ENCODE assay signal across 21 mouse cellular contexts in the genomic region with DNA sequence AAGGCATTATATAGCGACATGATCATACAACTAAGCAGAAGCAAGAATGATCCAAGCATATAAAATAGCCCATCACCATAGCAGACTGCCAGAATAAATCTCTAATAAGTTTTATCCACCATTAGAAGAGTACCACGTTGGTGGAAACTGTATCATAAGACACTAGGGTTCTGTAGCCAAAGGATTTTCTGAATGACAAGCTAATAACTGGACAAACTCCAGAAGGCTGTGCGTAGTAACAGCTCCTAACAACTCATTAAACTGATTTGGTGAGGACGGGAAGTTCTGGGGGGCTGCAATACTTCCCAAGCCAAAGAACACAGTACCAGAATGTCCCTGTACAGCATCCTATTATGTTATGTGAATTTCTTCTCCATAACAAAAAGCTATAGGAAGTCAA. TPM values are rescaled to one million over a fixed set of nuclear protein-coding genes. Genes with fewer than 3 reads are reported as not detected.
DNase-seq lines count a peak whose midpoint lies in the region; ATAC-seq and TF ChIP-seq lines count a peak whose summit lies in the region.
"Had no signal": no experiment of that assay in that cellular context is flagged by ENCODE, and none has a peak within 500 bp of the region (broad histone marks: within the 10 kb centered on the region; RNA-seq: fewer than 3 reads in every experiment).

No protein-coding gene starts in this region.

- H3K4me2 ChIP-seq in kidney, embryonic 14.5 days (replicated peaks; ENCODE audit: low read depth, low read length) = no peak overlapping the region
- no peak overlapping the region for H3K4me2 ChIP-seq in kidney, embryonic 16.5 days (replicated peaks; ENCODE audit: low read depth, low read length)
- H3K4me2 ChIP-seq: embryonic facial prominence, embryonic 12.5 days; forebrain, embryonic 13.5 days; forebrain, embryonic 15.5 days had no signal

- TF ChIP-seq CTCF in kidney, adult 2 months (conservative IDR thresholded peaks at IDR 0.05; ENCODE audit: insufficient read depth, insufficient read length, low read depth, low read length) = no peak
- no peak for TF ChIP-seq CTCF in thymus, adult 2 months (IDR thresholded peaks at IDR 0.05; ENCODE audit: borderline replicate concordance, control insufficient read depth, extremely low read depth, insufficient read depth, low read length, poor library complexity)

- H3K9ac ChIP-seq in kidney, embryonic 14.5 days (ENCODE audit: low read depth, low read length) = no peak overlapping the region
- H3K9ac ChIP-seq in kidney, embryonic 16.5 days (replicated peaks; ENCODE audit: low read length) = no peak overlapping the region
- H3K9ac ChIP-seq: embryonic facial prominence, embryonic 12.5 days; forebrain, embryonic 13.5 days; forebrain, embryonic 15.5 days had no signal

- DNase-seq in kidney, adult 2 months = peak; percentile 57
- no peak for DNase-seq in kidney, postnatal 10 days
- DNase-seq in thymus, adult 2 months = no peak
- no peak for DNase-seq in thymus, postnatal 14 days
- DNase-seq: adrenal gland, adult 8-10 months; adrenal gland, postnatal 14 days; adrenal gland, postnatal 36 days; cerebellum, adult 11-12 months; cerebellum, adult 2 months; cerebellum, adult 9-10 months; cerebellum, postnatal 10 days; cerebellum, postnatal 25 days had no signal

- 0 out of 2 replicates have a peak overlapping the region, but pooled peaks have one; percentile 69 for H3K27ac ChIP-seq in kidney, adult 2 months (ENCODE audit: insufficient read depth, low read depth, low read length)
- H3K27ac ChIP-seq in kidney, embryonic 14.5 days (ENCODE audit: low read depth, low read length) = no peak overlapping the region
- peak overlapping the region; percentile 76; the same call in 1 of the 2 replicates for H3K27ac ChIP-seq in kidney, embryonic 16.5 days (ENCODE audit: low read length)
- H3K27ac ChIP-seq in thymus, adult 2 months (ENCODE audit: control insufficient read depth, insufficient read depth, low read length) = peak overlapping the region; percentile 87
- H3K27ac ChIP-seq: embryonic facial prominence, embryonic 10.5 days; embryonic facial prominence, embryonic 12.5 days; forebrain, embryonic 13.5 days; forebrain, embryonic 15.5 days had no signal

- TF ChIP-seq POLR2A in kidney, adult 2 months (IDR thresholded peaks at IDR 0.05; ENCODE audit: low read depth, low read length) = no peak
- no peak for TF ChIP-seq POLR2A in thymus, adult 2 months (IDR thresholded peaks at IDR 0.05; ENCODE audit: control insufficient read depth, extremely low read depth, insufficient read depth, low read length, poor library complexity)

- WGBS in kidney, adult 2 months = 59% methylated on average over 4 of the region's 4 CpGs
- WGBS in kidney, embryonic 14.5 days = 84% methylated on average over 4 of the region's 4 CpGs
- 82% methylated on average over 4 of the region's 4 CpGs for WGBS in kidney, embryonic 16.5 days
- WGBS in thymus, adult 2 months = 91% methylated on average over 4 of the region's 4 CpGs

- peaks cover 46% of the 10 kb centered on the region for H3K4me1 ChIP-seq in kidney, adult 2 months (ENCODE audit: control insufficient read depth, insufficient read depth, low read length)
- H3K4me1 ChIP-seq in kidney, embryonic 14.5 days (ENCODE audit: control insufficient read depth, insufficient read depth, low read length) = peaks cover 7% of the 10 kb centered on the region
- peaks cover 23% of the 10 kb centered on the region for H3K4me1 ChIP-seq in kidney, embryonic 16.5 days (ENCODE audit: insufficient read depth, low read length)
- peaks cover 70% of the 10 kb centered on the region for H3K4me1 ChIP-seq in thymus, adult 2 months (replicated peaks; ENCODE audit: control insufficient read depth, insufficient read depth, low read length)

- no peaks in the 10 kb centered on the region for H3K27me3 ChIP-seq in kidney, adult 2 months (replicated peaks; ENCODE audit: control insufficient read depth, insufficient read depth, low read length)
- no peaks in the 10 kb centered on the region for H3K27me3 ChIP-seq in kidney, embryonic 14.5 days (ENCODE audit: control insufficient read depth, insufficient read depth, low read length)
- no peaks in the 10 kb centered on the region for H3K27me3 ChIP-seq in kidney, embryonic 16.5 days (ENCODE audit: insufficient read depth, low read length)
- no peaks in the 10 kb centered on the region for H3K27me3 ChIP-seq in thymus, adult 2 months (ENCODE audit: control insufficient read depth, insufficient read depth, low read length)
- H3K27me3 ChIP-seq: CH12.LX; embryonic facial prominence, embryonic 12.5 days; forebrain, embryonic 13.5 days; forebrain, embryonic 15.5 days; Patski had no signal

- ATAC-seq in kidney, embryonic 14.5 days (ENCODE audit: low FRiP score, low TSS enrichment) = no peak
- ATAC-seq in kidney, embryonic 16.5 days (ENCODE audit: low FRiP score, low TSS enrichment) = no peak
- ATAC-seq: forebrain, embryonic 13.5 days; forebrain, embryonic 15.5 days; Patski had no signal

- H3K4me3 ChIP-seq in kidney, adult 2 months (ENCODE audit: insufficient read depth, low read depth, low read length) = no peak overlapping the region
- no peak overlapping the region for H3K4me3 ChIP-seq in kidney, embryonic 14.5 days (ENCODE audit: low read length)
- no peak overlapping the region for H3K4me3 ChIP-seq in kidney, embryonic 16.5 days (ENCODE audit: low read length)
- H3K4me3 ChIP-seq in thymus, adult 2 months (ENCODE audit: control insufficient read depth, insufficient read depth, low read length) = no peak overlapping the region
- H3K4me3 ChIP-seq: embryonic facial prominence, embryonic 10.5 days; embryonic facial prominence, embryonic 12.5 days; forebrain, embryonic 13.5 days; forebrain, embryonic 15.5 days had no signal

- no peaks in the 10 kb centered on the region for H3K9me3 ChIP-seq in kidney, embryonic 14.5 days (ENCODE audit: control insufficient read depth, low read length)
- H3K9me3 ChIP-seq in kidney, embryonic 16.5 days (ENCODE audit: low read length) = no peaks in the 10 kb centered on the region
- H3K9me3 ChIP-seq: embryonic facial prominence, embryonic 10.5 days; embryonic facial prominence, embryonic 12.5 days; forebrain, embryonic 13.5 days; forebrain, embryonic 15.5 days; G1E had no signal

- no peaks in the 10 kb centered on the region for H3K36me3 ChIP-seq in kidney, adult 2 months (ENCODE audit: control insufficient read depth, insufficient read depth, low read length)
- H3K36me3 ChIP-seq in kidney, embryonic 14.5 days (ENCODE audit: control insufficient read depth, insufficient read depth, low read length) = no peaks in the 10 kb centered on the region
- no peaks in the 10 kb centered on the region; the same call in 1 of the 2 replicates for H3K36me3 ChIP-seq in kidney, embryonic 16.5 days (ENCODE audit: insufficient read depth, low read length)
- peaks cover 7% of the 10 kb centered on the region for H3K36me3 ChIP-seq in thymus, adult 2 months (ENCODE audit: control insufficient read depth, insufficient read depth, low read length)
- H3K36me3 ChIP-seq: embryonic facial prominence, embryonic 10.5 days; embryonic facial prominence, embryonic 12.5 days; forebrain, embryonic 15.5 days had no signal

RNA-seq across cellular contexts. Expression of a gene that starts 26.8 kb away (rescaled TPM):
- polyA plus RNA-seq in kidney, adult 2 months (2012; rRNA removed) = 87.8 and 93.2 TPM in 2 replicates
- 11.3 and 20.2 TPM in 2 replicates for polyA plus RNA-seq in kidney, embryonic 14.5 days (2014; fragmentation: Nextera tagmentation; extraction: Ambion mirVana)
- polyA plus RNA-seq in kidney, embryonic 16.5 days (2015; fragmentation: Nextera tagmentation; extraction: Ambion mirVana) = 28.8 and 29.0 TPM in 2 replicates
- polyA plus RNA-seq in thymus, adult 2 months (2012; rRNA removed) = 156 and 182 TPM in 2 replicates
